ENCODE assay signal across 11 mouse cellular contexts in the genomic region with DNA sequence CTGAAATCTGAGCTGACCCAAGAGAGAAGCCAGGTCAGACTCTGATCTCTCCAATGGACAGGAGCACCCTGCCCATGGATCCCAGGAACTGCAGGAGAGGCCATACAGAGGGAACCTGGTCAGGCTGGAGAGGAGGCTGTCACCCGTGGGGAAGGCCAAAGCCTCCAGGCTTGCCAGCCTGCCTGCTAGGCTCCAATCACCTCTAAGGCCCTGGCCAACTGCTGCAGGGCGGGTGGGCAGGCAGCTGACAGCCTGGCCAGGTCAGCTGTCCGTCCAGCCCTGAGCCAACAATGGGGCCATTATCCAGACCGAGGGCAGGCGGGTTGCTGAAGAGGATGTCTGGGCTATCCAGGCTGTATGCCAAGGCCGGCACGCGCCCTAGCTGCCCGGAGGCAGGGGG. TPM values are rescaled to one million over a fixed set of nuclear protein-coding genes. Genes with fewer than 3 reads are reported as not detected.
DNase-seq lines count a peak whose midpoint lies in the region; ATAC-seq and TF ChIP-seq lines count a peak whose summit lies in the region.
"Had no signal": no experiment of that assay in that cellular context is flagged by ENCODE, and none has a peak within 500 bp of the region (broad histone marks: within the 10 kb centered on the region; RNA-seq: fewer than 3 reads in every experiment).

No protein-coding gene starts in this region.

- intact Hi-C loops in gastrocnemius, adult 2 months (cut with DNase I): no loop called here

- H3K36me3 ChIP-seq in hindbrain, embryonic 10.5 days: peaks cover 99% of the 10 kb centered on the region
- H3K36me3 ChIP-seq in hindbrain, embryonic 13.5 days: peaks cover 70% of the 10 kb centered on the region

- ATAC-seq in hindbrain, embryonic 13.5 days (ENCODE audit: low FRiP score): no peak
- peak; percentile 54 for ATAC-seq in cerebellum, adult (ENCODE audit: insufficient number of reproducible peaks, low FRiP score, low TSS enrichment)
- ATAC-seq in erythroblast, adult 5-6 weeks (replicated peaks; ENCODE audit: low FRiP score, poor library complexity, severe bottlenecking): no peak

- H3K4me2 ChIP-seq in hindbrain, embryonic 13.5 days: no peak overlapping the region
- H3K4me2 ChIP-seq: kidney, embryonic 15.5 days had no signal

- no peaks in the 10 kb centered on the region for H3K27me3 ChIP-seq in hindbrain, embryonic 10.5 days (ENCODE audit: insufficient read depth, poor library complexity, severe bottlenecking)
- no peaks in the 10 kb centered on the region for H3K27me3 ChIP-seq in hindbrain, embryonic 13.5 days
- H3K27me3 ChIP-seq: kidney, embryonic 15.5 days had no signal

- TF ChIP-seq CTCF in gastrocnemius, adult 2 months (IDR thresholded peaks at IDR 0.05): no peak

- DNase-seq in hindbrain, embryonic 10.5 days (ENCODE audit: low spot score): no peak
- DNase-seq in 3T3-L1 (ENCODE audit: low read depth, low spot score): peak; percentile 29
- peak; percentile 70 for DNase-seq in gastrocnemius, adult 2 months
- no peak for DNase-seq in kidney, postnatal 36 days
- no peak for DNase-seq in lung, postnatal 25 days (ENCODE audit: low spot score)
- DNase-seq: thymus, postnatal 4 days had no signal

- peak overlapping the region; percentile 60; the same call in 1 of the 2 replicates for H3K27ac ChIP-seq in hindbrain, embryonic 10.5 days
- H3K27ac ChIP-seq in hindbrain, embryonic 13.5 days: no peak overlapping the region
- H3K27ac ChIP-seq in gastrocnemius, adult 2 months: peak overlapping the region; percentile 81
- H3K27ac ChIP-seq: forebrain, embryonic 10.5 days; kidney, embryonic 15.5 days had no signal

- H3K9me3 ChIP-seq in hindbrain, embryonic 10.5 days: no peaks in the 10 kb centered on the region
- H3K9me3 ChIP-seq in hindbrain, embryonic 13.5 days: no peaks in the 10 kb centered on the region
- H3K9me3 ChIP-seq: forebrain, embryonic 10.5 days; kidney, embryonic 15.5 days had no signal

- WGBS in hindbrain, embryonic 10.5 days: 75% methylated on average over 9 of the region's 9 CpGs
- WGBS in hindbrain, embryonic 13.5 days: 78% methylated on average over 9 of the region's 9 CpGs

- H3K4me3 ChIP-seq in hindbrain, embryonic 10.5 days: no peak overlapping the region
- H3K4me3 ChIP-seq in hindbrain, embryonic 13.5 days: no peak overlapping the region
- H3K4me3 ChIP-seq in gastrocnemius, adult 2 months: no peak overlapping the region
- H3K4me3 ChIP-seq: forebrain, embryonic 10.5 days; kidney, embryonic 15.5 days had no signal

- H3K4me1 ChIP-seq in hindbrain, embryonic 10.5 days (replicated peaks): peaks cover 68% of the 10 kb centered on the region
- peaks cover 79% of the 10 kb centered on the region for H3K4me1 ChIP-seq in hindbrain, embryonic 13.5 days (replicated peaks)

- no peak overlapping the region for H3K9ac ChIP-seq in hindbrain, embryonic 13.5 days
- H3K9ac ChIP-seq: kidney, embryonic 15.5 days had no signal

RNA-seq across cellular contexts. Expression of a gene that starts 14.1 kb away (rescaled TPM):
- polyA plus RNA-seq in hindbrain, embryonic 10.5 days (2016; fragmentation: Nextera tagmentation; extraction: Ambion mirVana): 29.1 and 35.5 TPM in 2 replicates
- polyA plus RNA-seq in hindbrain, embryonic 13.5 days (2015; fragmentation: Nextera tagmentation; extraction: Ambion mirVana): 44.9 and 45.3 TPM in 2 replicates
- 10 to 100 TPM; 10.9 to 13.0 TPM for total RNA-seq in gastrocnemius, adult 2 months (2021)
- 1.3 and 1.7 TPM in 2 replicates for total RNA-seq in erythroblast, adult 5-6 weeks (2015; ENCODE audit: low replicate concordance)
- total RNA-seq in erythroblast, adult 5-6 weeks (2017; ENCODE audit: low replicate concordance): 0.68 and 0.84 TPM in 2 replicates

Comparison
In these comparisons a context has a peak if more than half of its experiments do, and no peak if none do; other contexts are left out.
1. DNase-seq: peak in 3T3-L1 (single experiment) and gastrocnemius, adult 2 months (single experiment); none in hindbrain, embryonic 10.5 days (single experiment), kidney, postnatal 36 days (0 of 2) and lung, postnatal 25 days (single experiment).
2. RNA of a gene that starts 14.1 kb away (total RNA-seq): 10.9 to 13.0 TPM in gastrocnemius, adult 2 months; 0.68 to 1.7 TPM in erythroblast, adult 5-6 weeks; every median in the first group is over 4 times any median in the second.